ENCODE assay signal across 9 mouse cellular contexts in the genomic region with DNA sequence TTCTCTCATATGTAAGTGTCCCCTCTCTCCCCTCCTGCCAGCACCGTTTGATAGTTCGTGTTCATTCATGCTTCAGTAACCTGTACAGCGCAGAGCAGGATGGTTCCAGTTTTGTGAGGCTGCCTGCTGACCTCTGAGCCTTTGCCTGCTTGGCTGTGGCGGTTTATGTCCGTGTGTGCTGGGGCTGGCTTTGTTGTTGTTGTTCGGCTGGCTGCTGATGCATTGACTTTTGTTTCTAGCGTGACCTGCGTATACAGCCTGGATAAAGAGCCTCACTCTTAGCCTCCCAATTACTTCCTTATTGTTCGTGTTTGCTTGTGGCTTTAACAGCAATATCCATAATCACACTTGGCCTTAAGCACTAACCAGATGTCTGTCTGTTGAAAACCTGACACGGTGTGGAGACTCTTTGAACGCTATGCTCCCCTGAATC. TPM values are rescaled to one million over a fixed set of nuclear protein-coding genes. Genes with fewer than 3 reads are reported as not detected.
DNase-seq lines count a peak whose midpoint lies in the region; ATAC-seq and TF ChIP-seq lines count a peak whose summit lies in the region.
"Had no signal": no experiment of that assay in that cellular context is flagged by ENCODE, and none has a peak within 500 bp of the region (broad histone marks: within the 10 kb centered on the region; RNA-seq: fewer than 3 reads in every experiment).

No protein-coding gene starts in this region.

- H3K4me3 ChIP-seq in embryonic facial prominence, embryonic 11.5 days (ENCODE audit: low read depth, low read length), result no peak overlapping the region
- no peak overlapping the region for H3K4me3 ChIP-seq in intestine, embryonic 16.5 days (ENCODE audit: low read length)
- no peak overlapping the region for H3K4me3 ChIP-seq in myocyte
- H3K4me3 ChIP-seq: limb, embryonic 13.5 days had no signal

- no peaks in the 10 kb centered on the region; the same call in 1 of the 2 replicates for H3K4me1 ChIP-seq in embryonic facial prominence, embryonic 11.5 days (ENCODE audit: control insufficient read depth, insufficient read depth, low read length)
- peaks cover 5% of the 10 kb centered on the region; the same call in 1 of the 2 replicates for H3K4me1 ChIP-seq in intestine, embryonic 16.5 days (ENCODE audit: control insufficient read depth, insufficient read depth, low read length)

- no peaks in the 10 kb centered on the region for H3K27me3 ChIP-seq in embryonic facial prominence, embryonic 11.5 days (ENCODE audit: control insufficient read depth, insufficient read depth, low read length)
- no peaks in the 10 kb centered on the region for H3K27me3 ChIP-seq in intestine, embryonic 16.5 days (replicated peaks; ENCODE audit: control insufficient read depth, insufficient read depth, low read length)
- no peaks in the 10 kb centered on the region for H3K27me3 ChIP-seq in myocyte (ENCODE audit: control insufficient read depth, insufficient read depth, insufficient read length)
- H3K27me3 ChIP-seq: limb, embryonic 13.5 days had no signal

- no peak overlapping the region; the same call in 1 of the 2 replicates for H3K9ac ChIP-seq in embryonic facial prominence, embryonic 11.5 days (replicated peaks; ENCODE audit: low read length)
- H3K9ac ChIP-seq in intestine, embryonic 16.5 days (ENCODE audit: low read depth, low read length), result no peak overlapping the region
- H3K9ac ChIP-seq: limb, embryonic 13.5 days had no signal

- peak; percentile 80 for ATAC-seq in embryonic facial prominence, embryonic 11.5 days (replicated peaks; ENCODE audit: insufficient number of reproducible peaks, low FRiP score, low TSS enrichment, low read depth)
- ATAC-seq in intestine, embryonic 16.5 days, result peak; percentile 71
- ATAC-seq in megakaryocyte, adult 5-6 weeks (ENCODE audit: poor library complexity, severe bottlenecking), result no peak

- no peak overlapping the region for H3ac ChIP-seq in myocyte (ENCODE audit: control insufficient read depth, insufficient read length)

- H3K9me3 ChIP-seq in embryonic facial prominence, embryonic 11.5 days (replicated peaks; ENCODE audit: control insufficient read depth, low read length), result no peaks in the 10 kb centered on the region
- H3K9me3 ChIP-seq in intestine, embryonic 16.5 days (ENCODE audit: control insufficient read depth, low read length), result no peaks in the 10 kb centered on the region
- H3K9me3 ChIP-seq: limb, embryonic 13.5 days had no signal

- no peak overlapping the region for H3K27ac ChIP-seq in embryonic facial prominence, embryonic 11.5 days (replicated peaks; ENCODE audit: low read depth, low read length)
- H3K27ac ChIP-seq in intestine, embryonic 16.5 days (ENCODE audit: low read length), result peak overlapping the region; percentile 23
- H3K27ac ChIP-seq: limb, embryonic 13.5 days had no signal

- no peak overlapping the region for H3K4me2 ChIP-seq in embryonic facial prominence, embryonic 11.5 days (ENCODE audit: low read depth, low read length)
- H3K4me2 ChIP-seq in intestine, embryonic 16.5 days (ENCODE audit: low read depth, low read length), result 0 out of 2 replicates have a peak overlapping the region, but pooled peaks have one; percentile 2
- H3K4me2 ChIP-seq in myocyte (ENCODE audit: low read depth), result peak overlapping the region; percentile 41
- H3K4me2 ChIP-seq: limb, embryonic 13.5 days had no signal

- no peaks in the 10 kb centered on the region for H3K36me3 ChIP-seq in embryonic facial prominence, embryonic 11.5 days (replicated peaks; ENCODE audit: control insufficient read depth, insufficient read depth, low read depth, low read length)
- peaks cover 3% of the 10 kb centered on the region; the same call in 1 of the 2 replicates for H3K36me3 ChIP-seq in intestine, embryonic 16.5 days (ENCODE audit: control insufficient read depth, insufficient read depth, low read length)
- peaks cover 24% of the 10 kb centered on the region for H3K36me3 ChIP-seq in myocyte (ENCODE audit: control insufficient read depth, insufficient read depth)

- TF ChIP-seq POLR2A in myocyte (IDR thresholded peaks at IDR 0.05; ENCODE audit: insufficient read length, low read depth), result no peak

- 40% methylated on average over 11 of the region's 11 CpGs for WGBS in embryonic facial prominence, embryonic 11.5 days
- WGBS in intestine, embryonic 16.5 days, result 45% methylated on average over 11 of the region's 11 CpGs

- DNase-seq in cerebellum, adult 11 months, result peak; percentile 24
- no peak for DNase-seq in embryonic facial prominence, embryonic 11.5 days (ENCODE audit: low spot score)
- no peak for DNase-seq in layer of hippocampus, postnatal 14 days (ENCODE audit: low spot score in 2 of 2)
- no peak for DNase-seq in layer of hippocampus, adult 8-10 months (ENCODE audit: low spot score in 2 of 2)
- no peak for DNase-seq in testis, postnatal 14 days (ENCODE audit: low spot score)

- peaks cover 16% of the 10 kb centered on the region for H3K79me2 ChIP-seq in myocyte (ENCODE audit: control insufficient read depth, insufficient read depth)

TF ChIP-seq in myocyte, 11 proteins besides CTCF, POLR2A, EP300 and RAD21:
- TF ChIP-seq POLR2AphosphoS2 (IDR thresholded peaks at IDR 0.05; ENCODE audit: insufficient read length, low read depth), result no peak
- no peak for TF ChIP-seq USF1 (IDR thresholded peaks at IDR 0.05; ENCODE audit: low read depth)
- TF ChIP-seq MYOD1 (IDR thresholded peaks at IDR 0.05; ENCODE audit: control insufficient read depth in 1 of 3, insufficient read length in 2 of 3, low read depth in 2 of 3), result no peak
- no peak for TF ChIP-seq REST (IDR thresholded peaks at IDR 0.05; ENCODE audit: insufficient read depth, insufficient read length)
- no peak for TF ChIP-seq TCF3 (IDR thresholded peaks at IDR 0.05; ENCODE audit: insufficient read length, low read depth)
- TF ChIP-seq TCF12 (IDR thresholded peaks at IDR 0.05; ENCODE audit: insufficient read depth, poor library complexity, severe bottlenecking), result no peak
- no peak for TF ChIP-seq MYOG (IDR thresholded peaks at IDR 0.05; ENCODE audit: control insufficient read depth in 1 of 3, insufficient read depth in 1 of 3, insufficient read length in 2 of 3, low read depth in 2 of 3)
- TF ChIP-seq E2F4 (IDR thresholded peaks at IDR 0.05; ENCODE audit: insufficient read depth), result no peak
- no peak for TF ChIP-seq SRF (IDR thresholded peaks at IDR 0.05; ENCODE audit: control insufficient read depth, insufficient read length, low read depth)
- no peak for TF ChIP-seq MAX (IDR thresholded peaks at IDR 0.05; ENCODE audit: low read depth)
- TF ChIP-seq CEBPB (IDR thresholded peaks at IDR 0.05; ENCODE audit: insufficient read depth, poor library complexity, severe bottlenecking), result no peak
TF ChIP-seq in myocyte: peak in this region for 0.

RNA-seq across cellular contexts. Expression of gene Itgav, which starts 35.0 kb away (rescaled TPM):
- 59.7 and 76.1 TPM in 2 replicates for polyA plus RNA-seq in embryonic facial prominence, embryonic 11.5 days (2014; fragmentation: Nextera tagmentation; extraction: Ambion mirVana)
- polyA plus RNA-seq in intestine, embryonic 16.5 days (2015; fragmentation: Nextera tagmentation; extraction: Ambion mirVana), result 39.6 and 45.7 TPM in 2 replicates
- polyA plus RNA-seq in myocyte (2012; fragmentation: generic; extraction: Trizol), result 26.2 TPM
- 10 to 100 TPM; 48.5 to 69.0 TPM for total RNA-seq in layer of hippocampus, postnatal 14 days (2021)
- 10 to 100 TPM; 61.5 to 76.4 (median 72.2) TPM for total RNA-seq in layer of hippocampus, adult 8-10 months (2022)
- total RNA-seq in megakaryocyte, adult 5-6 weeks (2015), result 36.2 and 37.9 TPM in 2 replicates
- total RNA-seq in megakaryocyte, adult 5-6 weeks (2017), result 23.8 and 51.5 TPM in 2 replicates

RNA-seq across cellular contexts. Expression of gene Fam171b, which starts 53.2 kb away (rescaled TPM):
- polyA plus RNA-seq in embryonic facial prominence, embryonic 11.5 days (2014; fragmentation: Nextera tagmentation; extraction: Ambion mirVana), result 26.6 and 30.9 TPM in 2 replicates
- 6.6 and 6.8 TPM in 2 replicates for polyA plus RNA-seq in intestine, embryonic 16.5 days (2015; fragmentation: Nextera tagmentation; extraction: Ambion mirVana)
- polyA plus RNA-seq in myocyte (2012; fragmentation: generic; extraction: Trizol), result 1.7 TPM
- total RNA-seq in layer of hippocampus, postnatal 14 days (2021), result 100 to 1,000 TPM; 189 to 197 TPM
- 100 to 1,000 TPM; 184 to 209 (median 204) TPM for total RNA-seq in layer of hippocampus, adult 8-10 months (2022)
- total RNA-seq in megakaryocyte, adult 5-6 weeks (2015), result 0.11 and 0.14 TPM in 2 replicates
- total RNA-seq in megakaryocyte, adult 5-6 weeks (2017), result not detected in 2 replicates

Comparison
In these comparisons a context has a peak if more than half of its experiments do, and no peak if none do; other contexts are left out.
1. RNA of gene Fam171b, which starts 53.2 kb away (total RNA-seq): 184 to 209 TPM in layer of hippocampus, adult 8-10 months and 189 to 197 TPM in layer of hippocampus, postnatal 14 days; 0.11 to 0.14 TPM in megakaryocyte, adult 5-6 weeks; every median in the first group is over 100 times any median in the second.